Mouse (Mus musculus) v-Abl transformed pro-B cells (cell line): ENCODE measurements at regions not wholly inside any gene's neighbourhood (a gene's known extent, or its start where the extent isn't known, plus 50 kb on each side); places are given as distances from the start of the nearest gene placed in this dataset.

Experiments used
- in situ Hi-C, 2 experiments: fragments of 400-800 bp; cut with MboI; formaldehyde crosslinking; loops; one replicate each; pipeline ENCODE4 v1.15.1; 2025; ENCODE audit not compliant: unreplicated experiment in 2 of 2

DNA sequence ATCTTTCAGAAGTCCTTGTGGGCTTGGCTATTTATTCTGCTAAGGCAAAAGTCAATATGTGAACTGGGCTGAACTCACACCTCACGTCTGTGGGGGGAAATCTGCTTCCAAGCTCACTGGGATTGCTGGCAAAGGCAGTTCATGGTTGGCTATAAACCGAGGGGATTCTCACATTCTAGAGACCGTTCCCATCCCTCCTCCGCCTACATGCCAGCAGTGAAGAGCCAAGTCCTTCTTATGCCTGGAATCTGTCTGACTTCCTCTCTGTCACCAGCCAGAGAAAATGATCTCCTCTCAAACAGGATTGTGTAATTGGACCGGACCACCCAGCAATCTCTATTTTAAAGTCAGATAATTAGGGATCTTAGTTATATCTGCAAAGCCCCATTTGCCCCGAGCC is 212.4 kb upstream of the Daam1 start:
- in situ Hi-C loops: no loop called here

DNA sequence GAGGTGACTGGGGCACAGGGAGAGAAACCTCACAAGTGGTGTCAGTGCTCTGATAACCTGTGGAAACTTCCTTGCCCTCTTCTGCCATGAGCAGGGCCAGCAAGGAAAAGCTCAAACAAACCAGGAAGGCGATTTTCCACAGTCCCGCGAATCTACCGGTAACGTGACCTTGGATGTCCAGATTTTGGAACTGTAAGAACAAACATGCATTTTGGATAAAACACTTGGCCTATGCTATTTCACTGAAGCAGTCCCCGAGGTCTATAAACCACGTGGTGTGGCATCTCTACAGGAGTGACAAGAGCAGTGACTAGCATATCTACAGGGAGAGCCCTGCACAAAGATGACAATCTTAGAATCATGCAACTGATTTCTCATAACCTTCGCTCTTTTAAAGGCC is 211.9 kb upstream of the Daam1 start:
- in situ Hi-C loops: no loop called here

DNA sequence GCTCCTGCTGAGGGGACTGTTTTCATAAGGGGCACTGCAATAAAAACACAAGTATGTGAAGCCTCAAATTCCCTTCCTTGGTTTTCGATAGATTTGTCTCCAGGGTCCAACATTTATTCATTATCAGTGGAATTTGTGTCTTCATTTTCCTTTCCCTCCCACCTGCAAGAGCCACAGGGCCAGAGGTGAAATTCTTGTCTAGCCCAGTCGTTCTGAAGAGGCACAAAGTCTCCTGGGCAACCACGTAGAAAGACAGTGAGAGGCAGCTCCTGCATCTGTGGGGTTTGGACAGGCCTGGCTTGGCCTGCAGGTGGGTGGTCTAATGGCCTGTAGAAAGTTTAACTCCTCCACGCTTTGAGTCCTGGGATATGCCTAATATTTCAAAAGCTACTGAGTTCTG is 211.3 kb upstream of the Daam1 start:
- in situ Hi-C loops: no loop called here

DNA sequence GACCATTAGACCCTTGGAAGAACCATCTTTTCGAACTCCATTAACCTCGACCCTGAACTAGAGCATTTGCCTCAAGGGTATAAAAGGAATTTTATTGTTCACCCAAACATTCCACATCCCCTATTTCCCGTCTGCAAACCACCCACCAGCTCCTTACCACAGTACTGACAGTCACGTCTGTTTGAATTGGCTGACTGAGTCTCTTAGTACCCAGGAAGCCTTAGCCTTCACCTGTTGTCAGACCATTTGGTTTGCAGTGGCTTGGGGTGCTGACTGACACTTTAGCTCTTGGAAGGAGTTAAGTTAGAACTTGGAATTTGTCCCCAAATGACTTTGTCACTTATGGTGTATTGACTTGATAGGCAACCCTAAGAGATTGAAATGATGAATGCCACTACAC is 209.3 kb upstream of the Daam1 start:
- in situ Hi-C loops: no loop called here

DNA sequence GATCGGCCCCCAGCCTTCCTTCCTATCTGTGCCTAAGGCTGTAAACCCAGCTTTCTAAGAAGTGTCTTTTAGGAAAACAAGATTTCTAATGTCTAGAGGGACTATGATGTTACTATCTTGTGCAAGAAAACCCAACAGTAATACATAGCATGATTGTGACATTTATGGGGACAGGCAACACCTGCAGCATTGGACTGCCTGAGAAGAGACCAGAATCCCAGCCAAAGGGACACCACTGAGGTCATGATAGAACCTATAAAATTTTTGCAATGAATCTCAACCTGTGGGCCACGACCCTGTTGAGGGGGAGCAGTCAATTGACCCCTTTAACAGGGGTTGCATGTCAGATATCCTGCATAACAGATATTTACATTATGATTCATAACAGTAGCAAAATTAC is 208.1 kb upstream of the Daam1 start:
- in situ Hi-C loops: no loop called here

DNA sequence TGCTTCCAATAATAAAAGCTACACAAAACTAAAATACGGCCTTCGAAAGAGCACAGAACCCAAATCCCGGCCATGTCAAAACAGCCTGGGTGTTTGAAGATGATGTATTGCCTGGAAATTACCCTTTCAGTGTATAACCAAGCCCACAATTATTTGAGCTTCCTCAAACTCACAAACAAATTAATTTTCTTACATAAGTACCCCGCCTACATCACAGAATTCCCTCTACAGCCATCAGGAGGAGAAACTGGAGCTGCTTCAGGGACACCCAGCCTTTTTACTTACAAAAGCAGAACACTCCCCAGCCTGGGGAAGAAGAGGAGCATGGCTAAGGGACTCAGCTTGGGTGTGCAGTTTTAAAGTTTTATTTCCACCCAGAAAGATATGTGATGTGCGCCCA is 207.6 kb upstream of the Daam1 start:
- in situ Hi-C loops: no loop called here

DNA sequence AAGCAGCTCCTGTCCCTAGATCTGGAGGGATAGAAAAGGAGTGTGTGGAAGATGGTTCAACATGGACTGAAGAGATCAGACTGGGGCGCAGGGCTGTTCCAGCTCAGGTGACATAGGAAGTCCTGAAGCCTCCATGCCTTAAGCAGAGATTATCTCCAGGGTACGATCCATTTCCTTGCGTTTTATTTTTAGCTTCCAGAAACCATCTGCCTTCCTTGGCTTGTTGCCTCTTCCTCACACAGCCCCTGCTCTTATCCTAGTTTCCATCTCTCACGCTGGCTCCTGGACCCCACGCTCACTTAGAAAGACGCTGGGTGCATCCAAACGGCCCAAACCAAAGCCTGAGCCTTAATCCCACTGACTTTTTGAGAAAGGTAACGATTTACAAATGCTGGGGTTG is 206.8 kb upstream of the Daam1 start:
- in situ Hi-C loops: no loop called here

DNA sequence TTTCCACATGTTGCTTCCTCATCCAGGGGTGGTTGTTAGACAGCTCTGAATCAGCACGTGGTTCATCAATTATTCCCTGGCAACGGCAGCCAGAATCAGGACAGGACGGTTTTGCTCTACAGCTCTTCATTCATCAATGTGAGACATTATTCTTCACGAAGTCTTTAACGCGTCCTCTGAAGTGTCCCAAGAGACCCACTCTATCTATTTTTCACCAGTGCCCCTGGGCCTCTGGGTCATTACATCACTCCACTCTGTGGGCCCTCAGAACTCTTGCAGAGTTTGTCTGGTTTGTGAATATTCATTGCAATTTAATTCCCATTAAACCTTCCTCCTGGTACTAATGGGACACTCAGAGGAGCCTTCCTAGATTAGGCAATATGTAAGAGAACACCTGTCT is 206.2 kb upstream of the Daam1 start:
- in situ Hi-C loops: no loop called here

DNA sequence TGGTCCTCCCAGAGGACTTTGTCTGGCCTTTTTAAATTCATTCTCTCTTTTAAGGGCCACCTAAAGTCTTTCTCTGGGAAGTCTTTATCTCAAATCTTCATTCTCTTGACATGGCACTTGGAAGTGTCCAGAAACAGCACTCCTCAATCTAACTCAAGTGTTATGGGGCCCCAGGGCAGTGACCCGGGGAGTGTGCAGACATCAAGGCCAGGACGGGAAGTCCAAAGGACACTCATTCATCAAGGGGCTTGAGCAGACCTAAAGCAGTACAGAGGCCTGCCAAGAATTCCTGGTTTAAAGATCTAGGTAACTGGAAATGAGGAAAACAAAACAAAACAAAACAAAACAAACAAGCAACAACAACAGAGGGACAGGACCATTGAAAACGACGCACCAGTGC is 205.8 kb upstream of the Daam1 start:
- in situ Hi-C loops: no loop called here

DNA sequence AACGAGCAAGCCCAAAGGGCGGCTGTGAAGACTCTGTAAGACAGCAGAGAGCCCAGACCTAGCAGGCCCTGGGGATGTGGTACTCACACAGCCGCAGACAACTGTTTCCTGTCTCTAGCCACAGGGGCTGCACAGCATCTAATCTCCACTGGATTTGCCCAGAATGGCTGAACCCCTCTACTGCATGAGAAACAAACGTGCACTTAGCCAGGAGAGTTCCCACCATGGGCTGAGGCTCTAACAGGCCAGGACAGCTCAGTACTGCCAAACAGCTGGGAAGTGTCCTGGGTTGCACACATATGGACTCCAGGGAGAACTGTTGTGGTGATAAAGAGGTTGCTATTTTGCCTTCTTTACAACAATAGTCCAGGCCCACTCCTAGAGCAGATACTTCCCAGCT is 204.1 kb upstream of the Daam1 start:
- in situ Hi-C loops: no loop called here

DNA sequence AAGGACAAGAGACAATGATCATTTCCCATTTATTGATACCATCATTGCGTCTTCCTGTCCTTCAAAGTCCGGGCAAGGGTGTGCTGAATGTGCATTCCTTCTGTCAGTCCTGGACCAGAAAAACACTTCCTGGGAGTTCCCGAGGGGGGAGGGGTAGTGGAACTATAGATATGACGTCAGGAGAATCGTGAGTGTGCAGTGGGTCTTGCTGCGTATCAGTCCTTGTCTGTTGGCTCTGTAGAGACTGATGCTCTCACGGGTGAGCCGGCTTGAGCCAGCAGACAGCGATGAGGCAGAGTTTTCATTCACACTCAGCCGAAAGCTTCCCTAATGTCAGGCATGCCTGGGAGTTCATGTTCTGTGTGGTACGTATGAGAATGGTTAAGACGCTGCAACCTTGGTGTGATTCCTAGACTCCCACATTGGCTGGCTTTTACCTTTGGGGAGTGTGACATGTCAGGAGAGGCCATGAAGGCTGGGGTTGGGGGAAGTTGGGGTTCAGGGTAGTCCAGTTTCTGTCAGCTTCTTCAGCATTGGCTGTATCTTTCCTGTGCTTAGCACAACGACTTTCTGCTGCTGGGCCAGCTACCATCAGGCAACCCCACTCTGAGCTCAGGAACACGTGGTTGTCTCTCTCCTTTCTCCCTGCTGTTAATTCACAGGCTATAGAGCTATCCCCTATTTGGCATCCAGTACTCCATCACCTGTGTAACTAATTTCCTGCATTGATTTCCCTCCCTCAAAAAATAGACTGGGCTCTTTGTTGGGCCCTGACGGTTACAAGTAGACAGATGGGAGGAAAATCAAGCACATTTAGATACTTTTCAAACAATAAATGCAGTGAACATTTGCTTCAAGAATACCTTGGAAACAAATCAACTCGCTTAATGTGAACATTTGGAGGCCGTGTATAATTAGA is 203.2 kb upstream of the Daam1 start:
- in situ Hi-C loops: no loop called here

DNA sequence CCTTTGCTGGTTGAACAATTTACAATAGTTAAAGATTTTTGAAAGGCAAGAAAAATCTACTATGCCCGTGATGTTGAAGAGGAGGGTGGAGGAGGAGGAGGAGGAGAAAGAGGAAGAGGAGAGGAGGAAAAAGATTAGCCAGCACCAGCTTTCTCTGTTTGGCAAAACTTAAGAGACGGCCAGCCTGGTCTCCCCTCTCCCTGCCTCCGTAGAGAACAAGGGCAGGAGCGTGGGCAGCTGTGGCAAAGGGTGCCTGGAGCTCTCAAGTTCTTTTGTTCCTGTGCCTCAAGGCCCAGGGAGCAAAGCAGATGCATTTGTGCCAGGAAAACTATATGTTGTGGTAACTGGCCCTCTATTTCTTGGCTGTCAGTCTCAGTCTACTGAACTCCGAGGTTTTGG is 202.5 kb upstream of the Daam1 start:
- in situ Hi-C loops: no loop called here

DNA sequence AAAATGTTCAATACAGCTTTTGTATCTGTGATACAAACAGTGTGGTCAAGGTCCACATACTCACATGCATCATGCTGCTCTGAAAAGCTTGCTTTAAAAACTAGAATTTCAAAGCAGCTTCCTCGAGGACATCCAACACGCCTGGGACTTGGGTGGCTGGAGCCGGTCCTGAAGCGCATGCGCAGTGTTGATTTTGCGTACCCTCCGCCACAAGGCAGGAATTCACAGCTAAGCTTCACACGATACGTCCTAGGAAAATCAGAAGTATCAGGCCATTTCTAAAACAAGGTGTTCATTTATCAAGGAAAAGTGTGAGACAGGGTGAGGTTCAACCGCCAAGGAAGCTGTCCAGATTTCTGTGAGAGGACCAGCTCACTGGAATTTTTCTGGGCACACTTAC is 202.1 kb upstream of the Daam1 start:
- in situ Hi-C loops: no loop called here

DNA sequence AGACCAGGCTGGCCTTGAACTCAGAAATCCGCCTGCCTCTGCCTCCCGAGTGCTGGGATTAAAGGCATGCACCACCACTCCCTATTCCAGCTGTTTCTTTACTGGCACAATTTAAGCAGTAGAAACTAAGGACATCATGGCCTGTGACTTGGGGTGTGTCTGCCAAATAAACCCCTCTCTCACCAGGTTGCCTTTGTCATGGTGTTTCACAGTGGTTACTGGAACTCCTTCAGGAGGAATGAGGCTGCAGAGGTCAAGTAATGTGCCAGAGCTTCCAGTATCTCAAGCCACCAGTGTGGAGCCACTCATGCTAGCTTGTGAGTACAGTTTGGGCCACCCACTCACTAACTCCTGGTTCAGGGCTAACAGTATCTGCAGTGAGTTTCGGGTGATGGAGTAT is 200.5 kb upstream of the Daam1 start:
- in situ Hi-C loops: no loop called here

DNA sequence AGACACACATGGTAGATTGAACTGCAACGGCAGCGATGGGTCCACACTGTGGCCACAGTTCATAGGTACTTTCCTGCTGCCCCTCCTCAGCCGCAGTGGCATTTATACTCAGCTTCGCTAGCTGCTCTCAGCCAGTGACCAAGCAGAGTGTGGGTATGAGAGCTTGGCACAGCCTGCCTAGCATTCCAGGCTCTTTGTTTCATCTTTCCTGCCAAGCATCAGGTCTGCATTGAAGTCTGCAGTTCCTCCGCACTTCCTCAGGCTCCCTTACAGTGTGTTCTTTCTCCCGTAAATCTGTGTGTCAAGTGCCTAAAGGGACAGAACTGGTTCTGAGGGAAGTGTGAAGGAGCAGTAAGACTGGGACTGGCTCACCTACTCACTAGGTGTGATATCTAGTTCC is 194.6 kb upstream of the Daam1 start:
- in situ Hi-C loops: no loop called here

DNA sequence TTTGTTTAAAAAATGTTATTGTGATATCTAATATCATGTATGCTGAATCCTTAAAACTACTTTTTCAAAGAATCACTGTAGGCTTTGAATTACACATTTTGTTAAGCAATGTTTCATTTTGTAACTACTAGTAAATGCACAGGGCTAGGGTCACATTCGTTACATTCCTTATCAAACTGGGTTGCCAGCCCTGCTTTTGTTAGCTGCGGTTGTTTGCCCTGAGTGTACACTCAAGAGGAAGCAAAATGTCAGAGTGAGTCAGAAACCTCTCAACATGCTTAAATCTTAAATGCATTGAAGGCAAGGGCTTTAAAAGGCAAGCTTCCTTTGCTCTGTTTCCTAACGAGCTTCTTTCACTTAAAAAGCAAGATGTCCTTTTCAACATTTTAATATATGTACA is 193.6 kb upstream of the Daam1 start:
- in situ Hi-C loops: no loop called here

DNA sequence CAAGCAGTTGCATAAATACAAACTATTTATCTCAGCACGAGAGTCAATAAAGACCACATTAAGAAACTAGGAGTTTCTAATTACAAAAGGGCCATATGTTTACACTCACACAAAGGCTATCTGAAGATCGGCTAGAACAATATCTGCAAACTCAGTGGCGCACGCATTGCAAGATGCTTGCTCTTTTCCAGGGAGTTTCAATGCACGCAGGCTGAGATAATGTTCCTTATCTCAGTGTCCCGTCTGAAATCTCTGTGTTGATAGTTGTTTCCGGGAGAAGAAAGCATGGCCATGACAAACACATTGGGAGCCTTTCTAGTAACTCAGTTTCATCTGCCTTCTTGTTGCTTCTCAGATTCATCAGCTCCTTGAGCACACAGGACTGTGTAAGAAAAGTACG is 192.6 kb upstream of the Daam1 start:
- in situ Hi-C loops: no loop called here

DNA sequence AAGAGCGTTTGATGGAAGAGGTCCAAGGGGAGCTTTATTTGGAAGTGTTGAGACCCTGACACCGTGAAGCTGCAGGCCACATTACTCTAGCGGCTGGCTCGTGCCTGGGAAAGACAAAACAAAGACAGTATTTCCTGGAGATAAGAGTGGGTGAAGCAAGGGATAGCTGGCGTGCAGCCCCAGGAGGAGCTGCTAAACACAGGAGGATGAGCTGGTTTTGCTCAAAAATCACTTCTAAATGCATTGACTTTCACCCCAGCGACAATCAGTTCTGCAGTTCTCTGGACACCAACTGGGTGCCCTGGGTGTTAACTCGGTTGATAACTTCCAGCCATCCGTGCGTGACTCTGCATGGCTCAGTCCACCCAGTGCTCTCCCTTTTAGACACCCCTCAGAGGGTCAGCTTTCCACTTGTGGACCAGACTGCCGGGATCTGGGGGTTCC is 190.8 kb upstream of the Daam1 start:
- in situ Hi-C loops: no loop called here

DNA sequence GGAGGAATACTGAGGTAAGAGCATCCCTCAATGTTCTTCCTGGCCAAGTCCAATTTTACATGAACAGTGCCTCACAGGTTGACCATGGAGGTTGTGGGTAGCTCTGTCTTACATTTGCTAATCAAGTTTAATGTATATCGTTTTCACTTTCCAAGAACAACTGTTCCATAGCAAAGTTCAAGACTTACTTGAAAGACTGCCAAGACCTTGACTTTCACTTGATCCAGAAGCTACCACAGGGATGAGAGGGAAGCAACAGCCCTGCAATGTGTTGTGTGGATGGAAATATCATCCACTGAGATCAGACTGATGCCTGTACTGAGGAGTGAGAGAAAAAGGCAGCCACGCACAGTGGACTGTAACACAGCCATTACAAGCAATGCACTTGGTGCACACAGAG is 189.4 kb upstream of the Daam1 start:
- in situ Hi-C loops: no loop called here

DNA sequence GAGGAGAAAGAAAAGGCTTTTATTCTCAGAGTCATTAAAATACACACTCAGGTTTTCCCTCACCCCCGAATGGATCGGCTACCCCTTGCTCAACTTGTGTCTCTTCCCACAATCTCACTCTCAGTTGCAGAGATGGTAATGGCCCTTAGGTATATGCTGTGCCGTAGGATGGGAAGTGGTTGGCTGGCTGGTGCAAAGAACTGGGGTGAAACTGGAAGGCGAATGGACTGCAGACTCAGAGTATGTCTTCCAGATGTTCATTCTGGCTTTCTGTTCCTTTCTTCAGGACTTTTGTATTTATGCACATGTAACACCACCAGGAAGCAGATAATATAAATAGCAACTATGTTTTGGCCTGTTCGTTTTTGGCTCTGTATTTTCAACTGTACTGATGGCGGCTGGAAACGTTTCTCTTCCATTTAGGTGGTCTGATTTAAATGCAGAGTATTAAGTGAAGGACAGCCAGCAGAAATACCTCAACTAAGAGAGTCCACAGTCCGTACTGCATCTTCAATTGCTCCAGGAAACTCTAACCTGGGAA is 188.0 kb upstream of the Daam1 start:
- in situ Hi-C loops: no loop called here

DNA sequence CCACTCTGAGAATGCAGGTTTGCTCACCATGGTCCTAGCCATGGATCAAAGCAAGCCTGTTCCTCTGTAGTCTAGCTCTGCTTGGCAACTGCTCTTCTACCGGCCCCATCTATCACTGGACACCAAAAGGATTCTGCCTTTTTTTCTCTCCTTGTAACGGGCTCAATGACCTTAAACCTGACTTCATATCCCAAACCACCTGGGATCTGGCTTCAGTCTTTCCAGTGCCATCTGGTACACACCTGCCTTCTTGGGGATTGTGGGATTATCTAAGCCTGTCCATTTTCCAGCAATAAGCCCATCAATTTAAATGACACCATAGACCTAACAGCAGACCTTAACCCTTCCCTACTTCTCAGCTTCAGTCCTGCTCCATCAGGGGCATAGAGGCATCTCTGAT is 179.6 kb upstream of the Daam1 start:
- in situ Hi-C loops: no loop called here

DNA sequence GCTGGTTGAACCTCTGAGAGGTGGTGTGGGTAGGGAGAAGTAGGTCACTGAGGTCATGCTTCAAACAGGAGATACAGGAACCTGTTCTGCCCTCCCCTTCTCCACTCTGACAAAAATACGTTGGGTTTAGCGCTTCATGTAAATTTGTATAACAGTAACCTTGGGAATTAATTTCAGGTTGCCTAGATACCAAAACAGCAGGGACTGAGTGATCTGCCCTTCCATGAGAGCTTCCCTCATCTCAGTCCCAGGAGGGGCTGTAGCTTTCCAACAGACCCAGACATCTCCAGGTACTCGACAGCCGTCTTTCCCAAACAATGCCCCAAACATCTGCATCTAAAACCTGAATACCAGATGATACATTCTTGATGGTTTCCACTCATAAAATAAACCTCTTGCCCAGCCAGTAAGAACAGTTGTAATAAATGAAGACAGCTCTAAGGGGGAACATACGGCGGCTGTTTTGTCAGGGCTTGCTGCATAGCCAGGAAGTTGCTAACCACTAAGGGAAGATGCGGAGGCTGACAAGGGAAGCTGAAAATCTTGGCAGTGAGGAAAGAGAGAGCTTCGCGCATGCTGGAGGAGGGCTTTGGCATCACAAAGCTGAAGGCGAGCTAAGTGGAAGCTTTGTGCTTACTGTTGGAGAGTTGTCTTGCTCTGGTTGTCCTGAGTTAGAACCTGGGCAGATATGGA is 137.4 kb upstream of the Daam1 start:
- in situ Hi-C loops: no loop called here
